Mouse (Mus musculus): ENCODE results near the gene Trim8.

DNA sequence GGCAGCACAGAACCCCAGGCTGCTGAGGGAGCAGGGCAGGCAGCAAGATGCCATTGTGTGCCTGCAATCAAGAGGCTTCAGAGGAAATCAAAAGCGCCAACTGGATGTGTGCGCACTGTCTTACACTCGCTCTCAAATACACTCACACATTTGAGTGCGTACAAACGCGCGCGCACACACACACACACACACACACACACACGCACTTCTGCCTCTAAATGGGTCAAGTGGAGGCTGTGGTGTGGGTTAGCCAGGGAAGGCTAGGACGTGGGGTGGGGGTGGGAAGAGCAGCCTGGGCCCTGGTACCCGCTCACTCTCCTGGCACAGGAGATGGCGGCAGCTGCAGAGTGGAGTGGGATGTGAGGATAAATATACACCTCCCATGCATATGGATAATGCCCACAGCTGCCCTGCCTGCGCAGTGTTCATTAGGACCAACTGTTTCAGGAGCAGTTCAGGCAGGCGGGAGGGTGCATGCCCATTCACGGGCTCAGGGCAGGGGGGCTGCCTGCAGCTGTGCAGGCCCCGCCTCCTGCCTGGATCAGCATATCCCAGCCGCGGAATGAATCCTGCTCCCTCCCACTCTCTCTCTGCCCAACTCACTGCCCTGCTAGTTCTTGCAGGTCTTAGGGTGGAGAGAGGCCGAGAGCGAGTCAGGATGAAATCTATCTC lies 22.1 kb downstream of the Trim8 start:
- TF ChIP-seq CTCF (IDR thresholded peaks at IDR 0.05) = 0 out of 2 replicates have a peak, but pooled peaks have one; percentile 2
- TF ChIP-seq EP300 (IDR thresholded peaks at IDR 0.05) = no peak

All from lung, postnatal 0 days (tissue).